Mouse (Mus musculus): ENCODE measurements at regions not wholly inside any gene's neighbourhood (a gene's known extent, or its start where the extent isn't known, plus 50 kb on each side); places are given as distances from the start of the nearest gene placed in this dataset.
"Not testable (repeated sequence)": the region's sequence is repeated elsewhere in the genome, so short reads cannot be mapped to it uniquely, and the experiment has no call there.

DNA sequence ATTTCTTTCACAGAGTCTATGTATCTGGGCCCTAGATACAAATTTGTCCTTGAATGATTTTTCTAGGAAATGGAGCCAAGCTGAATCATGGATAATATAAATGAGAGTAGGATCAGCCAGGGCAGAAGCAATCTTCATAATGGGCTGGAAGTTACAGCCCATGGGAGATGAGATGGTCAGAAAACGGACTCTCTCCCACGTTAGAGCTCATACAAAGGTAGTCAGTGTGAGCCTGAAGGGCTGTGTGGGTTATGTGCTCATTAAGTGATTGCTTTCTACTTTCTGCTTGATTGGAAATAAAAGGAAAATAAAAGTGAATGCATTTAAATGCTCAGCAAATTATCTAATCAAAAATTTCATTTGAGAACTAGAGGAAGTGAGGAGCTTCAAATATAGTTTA is 2017.1 kb upstream of the Pcdh20 start:
- DNase-seq (ENCODE audit: low read depth, low spot score) = no peak

DNA sequence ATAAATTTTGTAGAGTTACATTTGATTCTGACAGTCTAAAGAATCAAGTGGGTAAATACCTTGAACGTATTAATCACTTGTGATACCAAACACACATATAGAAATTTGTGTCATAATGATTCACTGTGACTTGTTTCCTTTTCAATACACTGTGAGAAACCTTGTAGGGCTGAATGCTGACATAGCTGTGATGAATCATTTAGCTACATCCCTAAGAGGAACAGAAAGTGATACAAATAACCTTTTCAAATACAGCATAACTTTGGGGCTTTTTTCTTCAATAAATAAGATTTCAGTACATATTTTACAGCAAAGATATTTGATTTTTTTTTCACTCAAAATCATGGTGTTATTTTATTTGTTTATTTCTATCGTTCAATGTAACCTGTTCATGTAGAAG is 1976.8 kb upstream of the Pcdh20 start:
- no peak for DNase-seq (ENCODE audit: low read depth, low spot score)

- DNase-seq (ENCODE audit: low read depth, low spot score) = peak; percentile 73
Observed at GRCm38 (mm10) chr14:90432874-90433543, 1961.8 kb upstream of the Pcdh20 start.

DNA sequence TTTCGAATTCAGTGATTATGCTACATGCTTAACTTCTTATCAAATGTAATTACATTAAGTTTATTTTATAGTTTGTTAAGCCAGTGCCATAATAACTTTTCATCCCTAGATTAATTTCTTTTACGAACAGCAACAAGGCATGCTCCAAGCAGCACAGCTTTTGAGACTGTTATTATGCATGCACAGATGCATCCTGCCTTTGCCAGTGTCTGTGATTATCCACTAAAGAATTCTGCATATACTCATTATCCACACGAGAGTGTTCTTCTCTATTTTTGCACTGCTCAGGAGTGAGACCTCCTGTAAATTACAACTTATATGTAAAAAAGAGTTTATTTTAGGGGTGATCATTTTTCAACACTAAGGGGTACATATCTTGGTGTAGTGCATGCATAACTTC is 1941.5 kb upstream of the Pcdh20 start:
- no peak for DNase-seq (ENCODE audit: low read depth, low spot score)

DNA sequence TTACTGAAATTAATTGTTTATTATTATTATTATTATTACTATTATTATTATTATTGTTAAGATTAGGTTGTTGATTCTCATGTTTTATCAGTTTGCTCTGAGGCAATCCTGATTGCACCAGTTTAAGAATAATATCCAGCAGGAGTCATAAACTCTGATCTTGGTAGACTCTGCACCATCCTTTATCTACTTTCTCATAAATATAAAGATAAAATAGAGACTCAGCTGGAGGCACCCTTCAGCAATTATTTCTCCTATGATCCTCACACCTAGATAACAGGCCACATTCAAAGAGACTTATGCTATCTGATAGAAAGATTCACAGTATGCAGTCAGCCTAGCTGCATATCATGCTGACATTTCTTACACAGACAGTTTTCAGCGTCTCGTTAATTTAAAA is 1935.2 kb upstream of the Pcdh20 start:
- no peak for DNase-seq (ENCODE audit: low read depth, low spot score)

- DNase-seq (ENCODE audit: low read depth, low spot score) = no peak
Observed at GRCm38 (mm10) chr14:90405476-90405875, 1934.3 kb upstream of the Pcdh20 start.

DNA sequence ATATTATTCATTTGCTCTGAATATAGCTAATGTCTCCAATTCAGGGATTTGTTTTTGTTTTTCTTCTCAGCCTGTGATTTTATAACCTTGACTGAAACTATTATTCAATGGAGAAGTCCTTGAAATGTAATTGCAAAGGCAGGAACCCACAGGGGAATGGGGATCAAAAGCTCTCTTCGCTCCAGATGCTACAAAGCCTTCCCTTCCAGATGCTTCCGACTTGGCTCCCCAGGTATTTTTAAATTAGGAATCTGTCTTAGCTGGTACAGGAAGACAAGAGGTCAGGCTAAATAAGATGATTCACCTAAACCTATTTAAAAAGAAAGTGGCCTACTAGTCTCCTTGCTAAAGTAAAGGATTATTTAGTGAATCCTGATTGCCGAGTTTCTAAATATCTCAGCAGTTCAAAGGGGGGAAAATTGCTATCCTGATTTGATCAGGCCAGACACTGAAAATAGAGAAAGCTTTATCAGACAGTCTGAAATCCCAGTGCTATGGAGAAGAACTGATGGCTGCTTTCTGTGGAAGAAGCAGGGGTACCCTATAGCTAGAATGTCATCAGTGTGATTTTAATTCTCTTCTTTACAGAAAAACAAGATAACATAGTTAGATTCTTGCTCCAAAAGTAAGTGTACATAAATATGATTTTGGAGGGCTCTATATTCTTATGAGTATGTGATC is 1896.2 kb upstream of the Pcdh20 start:
- DNase-seq (ENCODE audit: low read depth, low spot score) = no peak

GRCm38 (mm10) chr14:90334541-90334940 is 1863.3 kb upstream of the Pcdh20 start:
- no peak for DNase-seq (ENCODE audit: low read depth, low spot score)

GRCm38 (mm10) chr14:90295456-90295855 is 1824.3 kb upstream of the Pcdh20 start:
- not testable (repeated sequence) for DNase-seq (ENCODE audit: low read depth, low spot score)

DNA sequence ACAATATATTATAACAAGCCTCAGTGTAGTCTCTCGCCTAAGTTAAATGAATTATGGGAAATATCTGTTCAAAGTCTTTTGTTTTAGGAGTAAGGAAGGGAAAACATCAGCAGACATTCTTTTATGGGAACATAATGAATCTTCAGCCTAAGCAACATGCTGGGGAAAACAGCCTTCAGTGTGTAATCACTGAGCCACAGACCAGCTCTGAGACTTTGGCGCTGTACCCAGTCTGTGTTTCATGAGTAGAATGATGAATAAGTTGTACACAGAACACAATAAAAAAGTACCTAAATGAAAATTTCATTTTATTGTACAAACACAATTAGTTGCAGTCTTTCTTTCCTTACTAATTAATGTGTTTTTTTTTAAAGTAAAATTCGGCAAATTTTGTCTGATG is 1774.8 kb upstream of the Pcdh20 start:
- no peak for DNase-seq (ENCODE audit: low read depth, low spot score)

- DNase-seq (ENCODE audit: low read depth, low spot score) = no peak
Observed at GRCm38 (mm10) chr14:90232661-90233060, 1761.5 kb upstream of the Pcdh20 start.

DNA sequence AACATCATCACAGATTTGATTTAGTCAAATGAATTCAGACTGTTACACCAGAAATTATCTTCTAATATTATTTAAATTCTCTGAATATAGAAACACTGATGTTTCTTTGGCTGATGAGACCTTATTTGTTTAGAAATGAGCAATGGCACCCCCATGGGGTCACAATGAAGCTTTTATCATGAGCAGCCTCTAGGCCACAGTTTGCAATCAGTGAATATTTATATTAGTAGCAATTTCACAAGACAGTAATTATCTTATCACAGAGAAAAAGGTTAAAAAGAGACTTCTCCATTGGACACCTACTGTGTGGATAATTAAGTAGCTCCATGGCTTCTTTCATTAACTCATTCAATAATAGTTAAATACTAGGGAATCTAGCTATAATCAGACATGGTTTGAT is 1729.1 kb upstream of the Pcdh20 start:
- no peak for DNase-seq (ENCODE audit: low read depth, low spot score)

GRCm38 (mm10) chr14:90197791-90198190 is 1726.6 kb upstream of the Pcdh20 start:
- no peak for DNase-seq (ENCODE audit: low read depth, low spot score)

DNA sequence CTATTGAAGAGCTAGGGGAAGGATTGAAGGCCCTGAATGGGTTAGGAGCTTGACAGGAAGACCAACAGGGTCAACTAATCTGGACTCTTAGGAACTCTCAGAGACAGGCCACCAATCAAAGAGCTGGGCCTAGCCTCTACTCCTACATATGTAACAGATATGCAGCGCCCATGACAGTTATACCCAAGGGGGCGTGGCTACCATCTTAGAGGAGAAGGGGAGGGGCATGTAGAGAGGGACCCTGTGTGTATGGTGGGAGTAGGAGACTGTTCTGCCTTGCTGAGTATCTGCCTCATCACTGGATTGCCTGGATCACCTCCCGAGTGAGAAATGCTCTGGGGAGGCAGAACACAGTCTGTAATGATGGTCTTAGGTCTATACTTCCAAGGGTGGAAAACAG is 1701.5 kb upstream of the Pcdh20 start:
- DNase-seq (ENCODE audit: low read depth, low spot score) = no peak
